Mouse (Mus musculus): ENCODE results near the gene Rbpms2. TPM values are rescaled to one million over a fixed set of nuclear protein-coding genes. Genes with fewer than 3 reads are reported as not detected.

Rbpms2 gene
- polyA plus RNA-seq, 1 experiment from 2014 or later = 7.9 TPM

DNA sequence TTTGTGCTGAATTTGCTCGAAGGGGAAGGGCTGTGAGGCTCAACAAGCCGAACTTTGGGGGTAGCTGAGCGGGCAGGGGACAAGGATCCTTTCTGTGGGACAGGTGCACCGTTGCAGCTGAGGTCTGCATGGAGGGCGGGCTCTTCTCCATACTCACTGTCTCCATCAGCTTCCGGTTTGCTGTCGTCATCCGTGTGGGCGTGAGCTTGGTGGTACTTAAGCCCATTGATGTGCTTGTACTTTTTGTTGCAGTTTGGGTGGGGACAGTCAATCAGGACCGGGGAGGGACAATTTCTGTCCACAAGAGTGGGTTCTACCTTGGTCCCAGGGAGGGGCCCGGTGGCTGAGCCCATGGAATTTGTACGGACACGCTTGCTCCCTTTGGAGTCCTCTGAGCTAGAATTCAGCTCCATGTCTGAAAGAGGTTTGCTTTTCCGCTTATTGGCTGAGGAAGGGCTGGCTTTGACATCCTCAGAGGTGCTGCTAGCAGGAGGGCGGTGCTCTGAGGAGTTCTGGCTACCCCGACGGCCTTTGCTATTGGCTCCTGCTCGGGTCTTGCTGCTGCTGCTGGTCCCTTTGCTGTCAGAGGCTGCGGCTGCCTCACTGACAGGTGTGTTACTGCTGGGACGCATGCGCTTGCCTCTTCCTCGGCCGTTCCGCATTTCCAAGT, 74.6 kb downstream of the Rbpms2 start:
- ATAC-seq (ENCODE audit: insufficient number of reproducible peaks, low FRiP score, low TSS enrichment, low read depth) = no peak
- Histone ChIP-seq H3K36me3 (peaks cover 56% of the 10 kb centered on the region), H3K4me3 (no peak overlapping the region), H3K9ac (no peak overlapping the region), H3K9me3 (no peaks in the 10 kb centered on the region), H3K4me1 (no peaks in the 10 kb centered on the region), H3K27me3 (no peaks in the 10 kb centered on the region), H3K4me2 (no peak overlapping the region), H3K27ac (no peak overlapping the region)
- WGBS = 92% methylated on average over 24 of the region's 24 CpGs

Other genes with a start within 250 kb of the Rbpms2 start
- 1.9 TPM in 2 replicates for gene Kbtbd13, start 238.0 kb upstream of the Rbpms2 start, polyA plus RNA-seq (2015; fragmentation: Nextera tagmentation; extraction: Ambion mirVana)
- 8.9 and 9.7 TPM in 2 replicates for gene Rasl12, start 231.1 kb upstream of the Rbpms2 start, polyA plus RNA-seq (2015; fragmentation: Nextera tagmentation; extraction: Ambion mirVana)
- gene Slc51b, start 206.7 kb upstream of the Rbpms2 start, polyA plus RNA-seq (2015; fragmentation: Nextera tagmentation; extraction: Ambion mirVana) = not detected in 2 replicates
- gene Mtfmt, start 193.9 kb upstream of the Rbpms2 start, polyA plus RNA-seq (2015; fragmentation: Nextera tagmentation; extraction: Ambion mirVana) = 19.8 and 21.0 TPM in 2 replicates
- gene Spg21, start 168.7 kb upstream of the Rbpms2 start, polyA plus RNA-seq (2015; fragmentation: Nextera tagmentation; extraction: Ambion mirVana) = 123 and 165 TPM in 2 replicates
- gene Ankdd1a, start 109.5 kb upstream of the Rbpms2 start, polyA plus RNA-seq (2015; fragmentation: Nextera tagmentation; extraction: Ambion mirVana) = 0.35 and 0.76 TPM in 2 replicates
- gene Plekho2, start 49.6 kb upstream of the Rbpms2 start, polyA plus RNA-seq (2015; fragmentation: Nextera tagmentation; extraction: Ambion mirVana) = 18.6 and 19.7 TPM in 2 replicates
- 8.9 and 9.6 TPM in 2 replicates for gene Pif1, start 42.5 kb upstream of the Rbpms2 start, polyA plus RNA-seq (2015; fragmentation: Nextera tagmentation; extraction: Ambion mirVana)
- gene Oaz2, start 38.4 kb downstream of the Rbpms2 start, polyA plus RNA-seq (2015; fragmentation: Nextera tagmentation; extraction: Ambion mirVana) = 315 and 328 TPM in 2 replicates
- gene Zfp609, start 197.9 kb downstream of the Rbpms2 start, polyA plus RNA-seq (2015; fragmentation: Nextera tagmentation; extraction: Ambion mirVana) = 5.7 and 6.9 TPM in 2 replicates